Mouse (Mus musculus): ENCODE data around the gene Arhgap29. TPM values are rescaled to one million over a fixed set of nuclear protein-coding genes. Genes with fewer than 3 reads are reported as not detected.

The Arhgap29 gene
- polyA plus RNA-seq, 2 experiments from 2014 or later: 0.92 to 0.94 TPM

DNA sequence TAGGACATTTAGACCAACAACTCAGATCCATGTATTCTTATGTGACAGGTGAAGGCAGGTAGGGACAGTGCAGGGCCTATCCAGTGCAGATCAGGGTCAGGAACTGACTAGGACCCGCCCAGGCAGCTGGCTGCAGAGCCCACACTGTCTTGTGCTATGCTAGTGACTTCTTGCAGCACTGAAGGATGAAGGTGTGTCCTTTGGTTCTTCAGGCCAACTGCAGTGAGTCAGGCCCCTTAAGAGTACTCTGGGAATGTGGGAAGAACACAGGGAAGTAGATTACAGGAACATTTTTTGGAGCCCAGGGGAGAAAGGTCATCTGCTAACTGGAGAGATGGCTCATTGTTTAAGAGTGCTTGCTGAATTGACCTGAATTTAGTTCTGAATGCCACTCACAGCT lies 60.1 kb downstream of the Arhgap29 start:
- no peak for ATAC-seq

DNA sequence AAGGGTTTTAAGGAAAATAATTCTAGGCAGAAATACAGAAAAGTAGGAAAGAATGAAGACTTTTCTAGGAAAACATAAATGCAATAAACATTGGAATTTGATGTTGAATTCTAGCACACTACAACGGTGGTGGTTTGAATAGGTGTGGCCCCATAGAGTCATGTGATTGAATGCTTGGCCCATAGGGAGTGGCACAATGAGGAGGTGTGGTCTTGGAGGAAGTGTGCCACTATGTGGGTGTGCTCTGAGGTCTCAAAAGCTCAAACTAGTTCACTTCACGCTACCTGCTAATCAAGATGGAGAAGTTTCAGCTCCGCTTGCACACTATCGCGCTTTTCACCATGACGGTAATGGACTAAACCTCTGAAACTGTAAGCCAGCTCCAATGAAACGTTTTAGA lies 66.1 kb downstream of the Arhgap29 start:
- ATAC-seq: no peak

DNA sequence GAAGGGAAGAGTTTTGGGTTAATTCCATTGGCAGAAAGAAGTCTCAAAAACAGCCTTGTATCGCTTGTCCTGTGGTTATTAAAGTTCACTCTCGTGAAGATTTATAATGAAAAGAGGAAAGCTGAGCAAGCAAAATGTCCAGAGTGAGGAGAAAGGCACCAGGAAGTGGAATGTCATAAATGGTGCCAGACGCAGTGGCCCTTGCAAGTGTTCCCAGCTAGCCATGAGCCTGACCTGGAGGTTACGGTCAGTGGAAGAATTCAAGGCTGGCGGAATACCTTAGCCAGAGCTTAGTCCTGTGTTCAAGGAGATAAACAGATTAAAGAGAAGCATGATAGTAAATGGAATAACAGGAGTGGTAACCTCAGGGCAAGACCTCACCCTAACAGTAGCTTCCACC lies 66.8 kb downstream of the Arhgap29 start:
- no peak for ATAC-seq

DNA sequence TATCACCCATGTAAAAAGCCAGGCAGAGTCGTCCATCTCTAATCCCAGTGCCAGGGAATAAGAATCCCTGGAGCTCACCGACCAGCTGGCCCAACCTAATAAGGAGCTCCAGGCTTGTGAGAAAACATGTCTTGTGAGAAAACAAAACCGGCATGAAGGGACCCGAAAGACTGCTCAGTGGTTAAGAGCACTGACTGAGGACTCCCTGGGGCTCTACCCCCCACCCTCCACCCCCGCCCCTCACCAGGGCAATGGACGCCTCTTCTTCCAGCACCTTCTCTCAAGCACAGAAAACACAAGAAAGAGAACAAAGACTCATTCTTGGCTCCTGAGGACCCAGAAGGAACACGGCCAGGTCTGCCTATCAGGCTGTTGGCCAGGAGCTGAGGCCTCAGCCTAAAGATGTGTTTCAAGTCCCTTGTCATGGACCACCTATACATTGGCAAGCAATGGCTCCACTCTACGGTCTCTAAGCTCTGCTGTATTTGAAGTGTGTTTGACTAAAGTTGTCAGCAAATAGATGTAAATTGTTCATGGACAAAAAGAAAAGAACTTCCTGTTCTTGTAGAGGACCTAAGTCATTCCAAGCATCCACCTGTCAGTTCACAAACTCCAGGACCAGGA lies 68.8 kb downstream of the Arhgap29 start:
- ATAC-seq: no peak

DNA sequence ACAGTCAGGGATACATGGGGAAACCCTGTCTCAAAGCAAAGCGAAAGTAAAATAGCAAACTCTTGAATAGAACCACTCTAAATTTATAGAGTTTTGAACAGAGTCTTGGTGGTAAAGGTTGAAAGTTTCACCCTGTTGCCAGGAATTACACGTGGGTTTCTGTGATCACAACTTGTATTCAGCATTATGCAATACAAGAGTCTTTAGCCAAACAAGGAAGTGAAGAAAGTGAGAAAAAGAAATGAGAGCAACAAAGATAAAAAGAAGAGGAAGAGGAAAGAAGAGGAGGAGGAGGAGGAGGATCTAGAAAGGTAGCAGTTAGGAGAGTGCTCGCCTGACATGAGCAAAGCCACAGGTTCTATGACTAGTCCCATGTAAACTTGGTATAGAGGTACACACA lies 70.0 kb downstream of the Arhgap29 start:
- no peak for ATAC-seq

DNA sequence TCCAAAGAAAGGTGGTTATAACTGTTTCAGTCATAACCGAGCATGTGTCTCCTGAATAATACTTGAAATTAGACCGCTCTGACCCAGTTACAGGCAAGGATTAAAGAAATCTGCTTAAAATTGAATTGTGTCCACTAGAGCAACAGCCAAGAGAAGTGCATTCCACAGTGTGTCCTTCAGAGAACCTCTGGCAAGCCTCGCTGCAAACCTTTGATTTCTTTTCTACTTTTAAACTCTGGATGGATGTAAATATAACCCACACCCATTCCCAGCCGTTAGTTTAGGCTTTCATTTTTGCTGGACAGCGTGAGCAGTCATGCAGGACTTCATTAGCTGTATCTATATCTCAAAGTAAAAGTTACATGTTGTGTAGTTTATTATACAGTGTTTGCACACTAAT lies 74.3 kb downstream of the Arhgap29 start:
- no peak for ATAC-seq

DNA sequence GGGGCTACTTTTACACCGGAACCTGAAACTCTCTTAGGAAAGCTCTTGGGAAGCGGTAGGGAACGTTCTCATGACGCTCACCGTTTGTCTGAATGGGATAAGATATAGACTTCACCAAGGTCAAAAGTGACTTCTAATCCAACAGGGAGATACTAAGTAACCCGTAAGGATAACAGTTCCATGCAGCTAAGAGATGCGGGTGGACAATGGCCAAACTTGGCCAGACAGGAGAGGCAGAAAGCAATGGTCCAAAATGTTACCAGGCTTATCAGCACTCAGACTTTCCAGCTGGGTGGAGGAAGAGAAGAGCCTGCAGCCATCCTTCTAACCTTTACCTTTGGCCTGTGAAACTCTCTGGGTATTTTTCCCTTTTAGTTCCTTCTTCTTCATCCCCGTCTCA lies 75.4 kb downstream of the Arhgap29 start:
- no peak for ATAC-seq

DNA sequence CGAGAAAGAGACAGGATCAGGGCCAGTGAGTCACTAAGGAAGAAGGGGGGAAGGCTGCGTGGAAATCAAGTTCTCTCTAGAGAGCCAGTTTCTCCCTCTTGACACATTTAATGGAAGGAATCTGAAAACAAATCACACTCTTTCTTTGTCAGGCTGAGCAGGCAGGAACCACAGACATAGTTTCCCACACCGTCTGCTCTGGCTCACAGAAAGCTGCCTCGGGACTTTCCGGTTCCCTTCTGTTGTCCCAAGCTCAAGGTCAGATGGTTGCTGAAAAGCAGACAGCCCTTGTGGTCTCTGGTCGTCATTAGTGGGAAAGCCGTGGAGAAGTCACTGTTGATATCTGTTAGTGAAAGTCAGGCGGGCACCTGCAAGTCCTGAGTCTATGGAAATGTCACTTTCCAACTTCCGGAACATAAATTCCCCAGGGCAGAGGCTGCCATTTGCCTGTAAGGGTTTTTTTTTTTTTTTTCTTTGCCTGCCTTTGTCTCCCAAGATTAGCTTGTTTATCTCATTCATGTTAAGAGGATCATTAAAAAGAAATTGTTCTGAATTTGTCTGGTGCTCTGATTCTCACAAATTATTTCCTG lies 81.0 kb downstream of the Arhgap29 start:
- no peak for ATAC-seq

DNA sequence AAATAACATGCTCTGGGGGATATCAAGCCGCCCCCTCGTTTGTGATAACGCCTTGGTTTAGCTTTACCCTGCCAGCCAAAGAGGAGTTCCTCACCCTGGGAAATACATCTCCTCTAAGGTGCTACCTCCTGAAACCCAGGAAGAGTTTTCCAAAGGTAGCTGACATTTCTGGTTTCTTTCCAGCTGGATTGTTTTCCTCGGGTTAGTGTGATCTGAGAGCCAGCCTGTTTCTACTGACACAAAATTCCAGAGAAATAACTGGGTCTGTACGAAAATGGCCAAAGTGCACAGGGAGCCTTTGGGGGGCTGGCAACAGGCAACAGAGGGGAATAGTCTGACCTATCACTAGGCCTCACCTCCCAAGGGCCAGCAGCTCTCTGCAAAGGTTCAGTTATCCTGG lies 81.9 kb downstream of the Arhgap29 start:
- ATAC-seq: no peak

DNA sequence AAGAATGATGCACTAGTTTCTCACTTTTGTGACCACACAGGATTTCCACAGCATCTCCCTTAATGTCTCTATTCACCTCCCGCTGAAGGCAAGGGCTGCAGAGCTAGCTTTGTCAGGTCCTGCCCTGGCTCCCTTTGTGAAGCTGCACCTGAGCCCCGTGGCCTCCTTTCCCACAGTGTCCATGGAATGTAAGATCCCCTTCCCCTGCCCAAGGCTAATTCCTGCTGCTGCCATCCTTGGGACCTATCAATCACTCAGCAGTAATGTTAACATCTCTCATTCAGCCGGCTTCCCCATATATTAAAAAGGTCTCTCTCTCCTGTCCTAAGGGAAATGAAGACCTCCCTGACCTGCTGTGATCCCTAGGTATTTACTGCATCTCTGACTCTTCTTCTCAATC lies 82.8 kb downstream of the Arhgap29 start:
- no peak for ATAC-seq

DNA sequence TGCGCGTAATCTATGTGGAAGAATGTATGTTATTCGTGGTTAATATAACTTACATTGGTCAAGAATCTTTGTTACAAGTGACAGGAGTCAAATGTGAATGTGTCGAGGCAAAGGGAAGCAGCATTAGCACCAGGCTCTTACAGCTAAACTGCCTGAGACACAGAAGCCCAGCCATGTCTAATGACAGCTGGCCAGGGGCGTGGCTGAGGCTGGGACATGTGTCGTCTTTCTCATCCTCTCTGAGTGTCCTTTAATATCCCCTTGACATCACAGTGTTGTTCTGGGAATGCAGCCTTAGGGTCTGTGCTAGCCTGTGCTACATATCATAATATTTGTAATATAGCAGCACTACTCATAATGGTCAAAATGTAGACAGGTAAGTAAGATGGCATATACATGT lies 88.2 kb downstream of the Arhgap29 start:
- ATAC-seq: no peak

DNA sequence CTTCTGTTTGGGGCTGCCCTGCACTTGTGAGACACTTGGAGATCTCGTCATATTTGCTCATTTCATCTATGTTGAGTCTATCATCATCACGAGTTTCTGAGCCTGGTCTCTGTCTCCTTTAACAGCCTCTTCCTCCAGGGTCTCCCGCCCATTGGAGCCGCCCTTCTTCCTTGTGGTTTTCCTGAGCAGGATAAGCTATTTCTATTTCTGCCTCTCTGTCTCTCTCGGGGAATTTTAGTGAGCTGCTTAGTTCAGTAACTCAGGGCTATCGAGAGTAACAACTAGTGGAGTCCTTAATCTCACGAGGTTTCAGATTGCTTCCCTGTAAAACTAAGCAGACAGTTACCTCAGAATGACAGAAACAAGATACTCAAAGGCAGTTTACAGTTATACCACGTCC lies 90.8 kb downstream of the Arhgap29 start:
- ATAC-seq: no peak

DNA sequence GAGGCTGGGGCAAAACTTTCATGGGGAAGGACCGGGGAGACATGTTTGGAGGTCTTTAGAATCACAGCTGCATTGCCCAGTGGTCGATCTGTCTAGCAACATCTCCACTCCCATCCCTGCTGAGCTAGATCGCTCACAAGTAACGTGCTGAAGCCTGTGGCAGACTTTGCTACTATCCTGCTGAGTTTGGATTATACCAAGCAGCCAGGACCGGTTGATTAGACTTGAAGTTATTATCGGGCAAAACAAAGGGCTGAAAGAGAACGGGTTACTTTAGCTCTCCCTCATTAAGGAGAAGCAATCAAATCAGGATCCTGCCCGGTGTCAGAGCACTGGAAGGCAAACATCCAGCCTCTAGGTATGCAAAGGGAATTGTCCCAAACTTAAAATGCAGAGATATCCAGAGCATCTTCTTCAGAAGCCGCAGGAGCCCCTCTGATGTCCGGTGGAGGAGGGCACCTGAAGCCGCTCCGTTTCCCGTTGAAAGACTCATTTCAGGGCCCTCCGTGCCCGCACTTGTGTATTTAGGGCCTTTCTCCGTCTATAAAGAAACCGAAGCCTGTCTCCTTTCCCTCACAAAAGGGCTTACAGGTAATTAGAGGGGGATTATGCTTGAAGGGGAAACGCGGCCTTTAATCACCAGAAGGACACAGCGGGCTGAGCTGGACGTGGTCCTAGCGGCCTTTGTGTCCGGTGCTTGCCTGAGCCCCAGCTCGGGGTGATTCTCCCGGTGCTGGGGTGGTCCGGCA lies 91.6 kb downstream of the Arhgap29 start, which contains the start of gene Abca4:
Abca4 (plus strand) TSS at position 645 of the 749 bp plus-strand sequence.
- no peak for ATAC-seq

DNA sequence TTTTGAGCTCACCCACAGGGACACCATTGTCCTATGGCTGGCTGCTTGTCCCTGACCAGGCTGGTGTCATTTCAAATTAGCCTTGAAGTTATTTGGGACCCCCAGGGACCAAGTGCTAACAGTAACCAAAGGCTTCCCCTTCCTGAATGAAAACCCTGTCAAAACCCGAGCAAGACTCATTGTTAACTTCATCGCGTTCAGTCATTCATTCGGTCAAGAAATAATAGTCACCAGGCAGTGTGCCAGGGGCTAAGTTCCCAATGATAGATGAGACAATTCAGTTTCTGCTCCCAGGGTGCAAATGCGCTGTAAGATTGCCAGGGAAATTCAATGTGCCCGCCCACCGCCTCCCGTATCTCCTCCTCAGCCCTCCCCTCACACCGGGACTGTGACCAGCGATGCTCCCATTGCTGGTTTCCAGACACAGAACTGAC lies 93.9 kb downstream of the Arhgap29 start:
- no peak for ATAC-seq

DNA sequence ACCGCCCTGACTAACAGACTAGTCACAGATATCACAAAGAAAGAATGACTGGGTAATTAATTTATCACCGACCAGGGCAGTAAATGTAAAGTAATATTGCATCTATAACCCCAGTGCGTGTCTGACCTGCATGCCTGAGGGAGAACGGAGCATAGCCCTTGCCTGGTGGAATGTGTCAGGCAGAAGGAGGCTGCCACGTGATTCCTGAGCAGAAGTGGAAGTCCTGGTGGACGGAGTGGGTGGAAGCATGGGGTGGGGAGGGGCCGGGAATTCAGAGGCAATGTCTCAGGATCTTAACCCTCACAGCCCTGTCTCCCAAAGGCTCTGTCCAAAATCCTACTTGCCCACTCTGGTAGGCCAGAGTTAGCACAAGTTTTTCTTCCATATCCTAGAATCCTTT lies 95.1 kb downstream of the Arhgap29 start:
- no peak for ATAC-seq

DNA sequence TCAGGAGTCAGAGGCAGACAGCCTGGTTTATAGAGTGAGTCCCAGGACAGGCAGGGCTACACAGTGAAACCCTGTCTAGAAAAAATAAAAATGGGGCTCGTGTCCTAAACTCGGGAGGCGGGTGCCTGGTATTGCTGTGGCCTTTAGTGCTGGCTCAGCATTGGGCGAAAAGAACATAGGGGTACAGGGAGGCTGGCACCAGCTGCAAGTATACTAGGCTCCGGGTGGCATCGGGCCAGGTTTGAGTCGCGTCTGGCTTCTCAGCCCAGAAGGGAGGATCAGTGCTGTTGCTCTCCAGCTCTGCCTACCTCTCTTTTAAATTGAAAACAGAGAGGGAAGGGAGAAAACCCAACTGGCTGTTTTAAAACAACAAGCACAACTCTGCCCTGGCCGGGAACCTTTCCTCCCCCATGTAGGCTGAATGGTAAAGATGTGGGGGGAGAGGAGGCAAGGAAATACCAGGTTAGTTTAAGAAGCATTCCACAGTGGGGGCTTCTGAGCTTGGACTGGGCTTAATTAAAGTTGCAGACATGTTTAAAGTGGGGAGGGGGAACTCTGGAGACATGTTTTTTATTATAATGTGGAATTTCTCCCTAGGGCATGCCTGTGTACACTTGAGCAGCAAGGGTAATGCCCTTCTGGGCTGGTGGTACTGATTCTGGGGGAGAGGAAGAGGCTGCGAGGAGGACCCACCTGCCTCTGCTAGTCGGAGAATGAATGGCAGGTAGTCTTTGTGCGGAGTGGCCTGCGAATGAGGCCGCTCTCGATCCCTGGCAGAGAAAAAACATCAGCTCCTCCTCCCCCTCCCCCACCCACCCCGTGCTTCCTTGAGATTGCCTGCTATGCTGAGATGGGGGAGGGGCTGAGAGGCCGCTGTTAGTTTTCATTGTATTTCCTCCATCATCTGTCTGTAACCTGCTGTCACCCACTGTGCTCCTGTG lies 95.8 kb downstream of the Arhgap29 start:
- no peak for ATAC-seq

DNA sequence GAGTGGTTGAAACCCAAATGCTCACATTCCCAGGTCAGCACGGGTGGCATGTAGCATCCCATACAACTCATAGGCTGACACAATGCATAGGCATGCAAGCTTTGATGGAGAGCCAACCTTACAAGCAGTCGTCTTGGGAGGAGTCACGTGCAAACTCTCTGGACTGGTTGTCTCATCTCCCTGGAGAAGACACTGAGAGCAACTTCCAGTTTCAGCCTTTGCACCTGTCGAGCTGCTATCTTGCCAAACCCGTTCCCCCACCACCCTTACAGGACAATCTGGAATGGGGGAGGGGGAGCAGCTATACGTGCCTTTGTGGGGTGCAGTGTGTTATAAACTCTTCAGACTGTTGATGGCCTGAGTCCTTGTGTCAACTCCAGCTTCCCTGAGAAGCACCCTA lies 96.8 kb downstream of the Arhgap29 start:
- ATAC-seq: no peak

DNA sequence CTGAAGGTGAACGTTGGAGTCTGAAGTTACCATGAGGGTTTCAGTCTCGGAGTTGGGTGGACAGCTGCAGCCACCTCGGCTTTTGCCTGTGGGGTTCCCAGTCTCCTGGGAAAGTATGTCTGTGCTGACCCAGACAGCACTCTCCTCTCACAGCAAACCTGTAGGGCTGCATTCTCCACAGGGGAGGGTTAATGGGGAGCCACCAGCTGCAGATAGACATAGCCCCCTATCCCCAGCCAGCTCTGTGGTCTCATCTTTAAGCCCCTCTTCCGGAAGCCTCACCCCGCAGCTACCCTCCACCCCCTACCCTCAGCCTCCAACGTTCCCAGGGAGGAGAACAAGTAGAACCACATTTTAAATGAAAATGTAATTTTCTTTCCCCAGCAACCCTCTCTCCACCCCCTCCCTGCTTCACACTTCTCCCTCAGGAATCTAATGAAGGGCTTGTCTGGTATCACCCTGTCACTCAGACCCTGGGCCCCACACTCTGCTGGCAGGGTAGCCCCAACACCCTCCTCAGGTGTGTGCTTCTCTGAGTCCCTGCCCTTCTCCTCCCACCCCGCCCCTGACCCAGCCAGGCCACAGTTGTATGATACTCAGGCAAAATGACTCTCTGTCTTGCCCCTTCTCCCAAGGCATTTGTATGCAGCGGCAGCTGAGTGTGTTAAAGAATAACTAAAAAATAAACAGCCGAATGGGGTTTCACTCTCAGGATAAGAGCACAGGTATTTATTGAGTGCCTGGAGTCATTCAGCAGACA lies 106.3 kb downstream of the Arhgap29 start:
- no peak for ATAC-seq

DNA sequence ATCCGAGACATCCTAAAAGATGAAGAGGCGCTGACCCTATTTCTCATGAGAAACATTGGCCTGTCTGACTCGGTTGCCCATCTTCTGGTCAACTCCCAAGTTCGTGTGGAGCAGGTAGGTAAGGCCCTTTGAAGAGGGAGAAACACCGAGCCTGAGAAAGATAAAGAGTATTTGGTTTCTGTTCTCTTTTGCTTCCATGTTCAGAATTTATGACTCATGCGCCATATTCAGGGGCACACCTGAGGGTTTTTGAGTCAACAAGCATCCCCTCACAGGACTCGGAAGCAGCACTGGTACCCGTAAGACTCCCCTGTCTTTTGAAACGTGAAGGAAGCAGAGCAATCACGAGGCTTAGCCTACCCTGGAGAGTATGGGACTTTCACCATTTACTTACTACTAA lies 110.2 kb downstream of the Arhgap29 start:
- no peak for ATAC-seq

DNA sequence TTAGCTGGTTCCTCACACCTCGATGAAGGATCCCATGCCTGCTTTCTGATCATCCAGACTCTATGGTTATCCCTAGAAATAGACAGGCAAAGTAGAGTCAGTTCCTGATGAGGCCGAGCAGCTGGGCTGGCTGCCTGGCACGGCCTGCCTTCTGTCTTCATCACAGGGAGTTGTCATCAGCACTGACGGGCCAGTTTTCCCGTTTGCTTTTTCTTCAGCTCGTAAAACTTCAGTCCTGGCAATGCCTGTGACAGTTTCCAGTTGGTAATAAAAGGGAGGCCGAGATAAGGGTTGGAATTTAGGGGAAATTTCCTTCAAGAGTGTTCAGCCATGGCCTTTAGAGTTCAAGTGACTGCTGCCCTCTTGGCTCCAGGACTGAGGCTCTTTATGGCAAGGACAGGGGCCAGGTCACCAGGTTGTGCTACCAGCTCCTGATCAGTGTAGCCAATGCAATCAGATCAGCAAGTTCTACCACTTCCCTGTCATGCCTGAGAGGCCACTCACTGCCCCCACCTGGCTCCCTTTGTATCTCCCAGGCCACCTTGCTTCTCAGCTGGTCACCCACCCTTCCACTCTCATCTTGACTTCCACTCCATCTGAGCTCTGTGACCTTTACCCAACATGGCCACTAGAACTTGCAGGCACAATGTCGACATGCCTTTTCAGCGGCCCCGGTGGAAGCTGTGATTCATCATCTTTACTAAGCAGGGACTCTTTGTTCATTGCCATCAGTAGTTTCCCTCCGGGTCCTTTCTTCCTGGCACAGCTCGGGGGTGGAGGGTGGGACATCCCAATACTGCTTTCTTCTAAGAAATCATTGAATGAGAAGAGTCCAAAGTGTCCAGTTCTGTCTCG lies 112.4 kb downstream of the Arhgap29 start:
- ATAC-seq: no peak
